Mouse (Mus musculus): ENCODE data around the gene Eif3m. TPM values are rescaled to one million over a fixed set of nuclear protein-coding genes. Genes with fewer than 3 reads are reported as not detected.
A peak's percentile ranks its signal among the peaks of the same experiment; 100 is the strongest.

Gene Eif3m
- polyA plus RNA-seq, 1 experiment from 2014 or later, result 178 TPM

DNA sequence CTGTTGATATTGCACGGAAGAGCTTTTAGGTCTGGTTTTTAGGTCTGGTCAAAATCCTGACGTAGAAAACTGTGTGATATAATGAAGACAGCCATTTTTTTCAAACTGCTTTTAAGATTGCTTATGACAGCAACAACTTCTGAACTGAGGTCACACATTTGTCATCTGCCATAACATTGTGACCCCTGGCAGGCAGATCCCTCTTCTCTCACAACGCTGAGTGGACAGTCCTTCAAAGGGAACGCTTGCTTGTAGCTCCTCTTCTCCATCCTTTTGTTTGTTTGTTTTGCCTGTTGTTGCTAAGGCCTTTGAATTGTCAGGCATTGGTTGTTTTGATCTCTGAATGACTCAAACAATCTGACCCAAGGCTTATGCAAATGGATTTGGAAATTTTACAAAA, 24.0 kb upstream of the Eif3m start:
- ATAC-seq, result no peak
- H3K27me3 ChIP-seq (replicated peaks; ENCODE audit: insufficient read depth, low read length), result no peaks in the 10 kb centered on the region
- no peak overlapping the region for H3K4me3 ChIP-seq (ENCODE audit: low read depth, low read length)
- no peak overlapping the region for H3K4me2 ChIP-seq (replicated peaks; ENCODE audit: low read depth, low read length)
- no peaks in the 10 kb centered on the region for H3K4me1 ChIP-seq (ENCODE audit: insufficient read depth, low read depth, low read length)
- H3K27ac ChIP-seq (ENCODE audit: low read length), result no peak overlapping the region
- H3K9ac ChIP-seq (replicated peaks; ENCODE audit: low read depth), result no peak overlapping the region
- no peak for TF ChIP-seq CTCF (IDR thresholded peaks at IDR 0.05)
- TF ChIP-seq EP300 (IDR thresholded peaks at IDR 0.05), result no peak
- H3K9me3 ChIP-seq (ENCODE audit: low read length), result no peaks in the 10 kb centered on the region
- WGBS, result 54% methylated on average over 4 of the region's 4 CpGs
- no peaks in the 10 kb centered on the region for H3K36me3 ChIP-seq (ENCODE audit: insufficient read depth, low read length)
- DNase-seq (ENCODE audit: low spot score), result peak; percentile 22

DNA sequence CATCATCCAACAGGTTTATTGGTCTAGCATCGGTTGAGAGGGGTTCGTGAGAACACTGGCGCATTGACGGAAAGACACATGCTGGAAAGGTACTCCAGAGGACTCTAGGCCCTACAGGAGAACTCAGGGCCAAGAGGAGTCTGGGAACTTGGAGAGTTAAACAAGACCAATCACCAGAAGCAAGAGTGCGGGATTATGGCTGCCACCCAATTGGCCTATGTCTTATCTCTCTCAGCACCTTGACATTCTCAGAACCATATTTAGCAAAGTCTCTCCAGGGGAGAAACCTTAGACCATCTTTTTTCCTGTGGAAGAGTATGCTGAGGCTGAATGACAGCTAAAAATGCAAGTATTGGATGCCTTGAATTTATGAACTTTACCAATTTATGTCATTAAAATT, 22.0 kb upstream of the Eif3m start:
- Histone ChIP-seq H3K27ac (ENCODE audit: low read length) (no peak overlapping the region), H3K9me3 (ENCODE audit: low read length) (no peaks in the 10 kb centered on the region), H3K4me2 (replicated peaks; ENCODE audit: low read depth, low read length) (no peak overlapping the region), H3K36me3 (ENCODE audit: insufficient read depth, low read length) (no peaks in the 10 kb centered on the region), H3K27me3 (replicated peaks; ENCODE audit: insufficient read depth, low read length) (no peaks in the 10 kb centered on the region), H3K4me1 (ENCODE audit: insufficient read depth, low read depth, low read length) (no peaks in the 10 kb centered on the region), H3K4me3 (ENCODE audit: low read depth, low read length) (no peak overlapping the region), H3K9ac (replicated peaks; ENCODE audit: low read depth) (no peak overlapping the region)
- TF ChIP-seq EP300 (IDR thresholded peaks at IDR 0.05) (no peak), CTCF (IDR thresholded peaks at IDR 0.05) (no peak)
- DNase-seq (ENCODE audit: low spot score) (no peak), ATAC-seq (no peak)
- 91% methylated on average over 5 of the region's 5 CpGs for WGBS

DNA sequence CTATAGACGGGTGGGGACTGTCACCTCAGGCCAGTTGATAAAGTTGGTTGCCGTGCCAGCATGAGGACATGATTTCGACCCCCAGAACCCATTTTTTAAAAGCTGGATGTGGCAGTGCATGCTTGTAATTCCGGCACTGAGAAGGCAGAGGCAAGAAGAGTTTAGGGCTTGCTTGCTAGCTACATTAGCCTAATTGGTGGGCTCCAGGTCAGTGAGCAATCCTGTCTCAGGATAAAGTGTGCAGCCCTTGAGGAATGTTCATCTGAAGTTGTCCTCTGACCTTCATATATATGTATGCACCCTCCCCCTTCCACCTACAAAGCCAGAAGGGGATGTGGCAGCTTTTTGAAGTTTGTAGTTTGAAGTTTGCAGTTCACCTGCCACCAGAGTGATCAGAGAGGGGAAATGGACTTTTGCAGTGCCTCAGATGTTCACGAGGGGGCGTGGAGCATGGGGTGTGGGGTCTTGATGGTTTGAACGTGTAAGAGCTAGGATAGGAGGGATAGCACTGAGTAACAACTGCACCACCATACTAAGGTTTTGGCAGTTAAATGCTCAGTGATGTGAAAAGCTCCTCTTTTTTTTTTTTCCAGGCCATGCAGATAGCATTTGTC, 21.2 kb upstream of the Eif3m start:
- Histone ChIP-seq H3K4me3 (ENCODE audit: low read depth, low read length) (no peak overlapping the region), H3K4me1 (ENCODE audit: insufficient read depth, low read depth, low read length) (no peaks in the 10 kb centered on the region), H3K9ac (replicated peaks; ENCODE audit: low read depth) (no peak overlapping the region), H3K4me2 (replicated peaks; ENCODE audit: low read depth, low read length) (no peak overlapping the region), H3K27me3 (replicated peaks; ENCODE audit: insufficient read depth, low read length) (no peaks in the 10 kb centered on the region), H3K36me3 (ENCODE audit: insufficient read depth, low read length) (no peaks in the 10 kb centered on the region), H3K27ac (ENCODE audit: low read length) (no peak overlapping the region), H3K9me3 (ENCODE audit: low read length) (no peaks in the 10 kb centered on the region)
- no peak for DNase-seq (ENCODE audit: low spot score)
- WGBS, result 67% methylated on average over 7 of the region's 7 CpGs
- TF ChIP-seq EP300 (IDR thresholded peaks at IDR 0.05) (no peak), CTCF (IDR thresholded peaks at IDR 0.05) (no peak)
- no peak for ATAC-seq

DNA sequence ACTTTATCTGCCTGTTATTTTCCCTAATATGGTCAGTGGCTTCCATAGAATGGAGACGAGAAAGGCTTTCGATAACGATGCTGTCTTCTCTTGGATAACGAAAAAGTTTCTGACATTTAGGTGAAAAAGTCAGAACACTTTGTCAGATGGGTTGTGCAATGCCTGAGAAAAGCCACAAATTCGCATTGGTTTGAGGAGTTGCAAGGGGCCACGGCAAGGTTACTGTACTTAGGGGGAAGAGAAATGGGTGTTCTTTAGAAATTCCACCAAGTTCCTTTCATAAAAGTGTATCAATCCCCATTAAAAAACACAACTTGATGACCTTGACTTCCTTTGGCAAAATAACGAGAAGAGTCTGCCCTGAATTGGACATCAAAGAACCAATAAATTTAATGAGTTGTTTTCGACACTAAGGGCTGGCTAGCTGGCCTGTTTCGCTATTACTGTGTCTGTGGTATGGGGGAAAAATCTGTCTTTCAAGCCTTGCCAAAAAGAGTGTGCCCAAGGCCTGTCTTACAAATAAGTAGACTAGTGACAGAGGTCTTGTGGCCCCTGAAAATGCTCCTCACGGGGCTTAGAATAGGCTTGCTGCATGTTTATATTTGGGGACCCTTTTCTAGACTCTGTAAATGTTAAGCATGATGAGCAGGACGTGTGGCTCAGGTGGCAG, 19.7 kb upstream of the Eif3m start:
- WGBS, result 62% methylated on average over 11 of the region's 11 CpGs
- Histone ChIP-seq H3K9me3 (ENCODE audit: low read length) (no peaks in the 10 kb centered on the region), H3K9ac (replicated peaks; ENCODE audit: low read depth) (no peak overlapping the region), H3K4me1 (ENCODE audit: insufficient read depth, low read depth, low read length) (no peaks in the 10 kb centered on the region), H3K27me3 (replicated peaks; ENCODE audit: insufficient read depth, low read length) (no peaks in the 10 kb centered on the region), H3K27ac (ENCODE audit: low read length) (no peak overlapping the region), H3K4me2 (replicated peaks; ENCODE audit: low read depth, low read length) (no peak overlapping the region), H3K36me3 (ENCODE audit: insufficient read depth, low read length) (no peaks in the 10 kb centered on the region), H3K4me3 (ENCODE audit: low read depth, low read length) (no peak overlapping the region)
- TF ChIP-seq CTCF (IDR thresholded peaks at IDR 0.05) (no peak), EP300 (IDR thresholded peaks at IDR 0.05) (no peak)
- ATAC-seq, result no peak
- no peak for DNase-seq (ENCODE audit: low spot score)

DNA sequence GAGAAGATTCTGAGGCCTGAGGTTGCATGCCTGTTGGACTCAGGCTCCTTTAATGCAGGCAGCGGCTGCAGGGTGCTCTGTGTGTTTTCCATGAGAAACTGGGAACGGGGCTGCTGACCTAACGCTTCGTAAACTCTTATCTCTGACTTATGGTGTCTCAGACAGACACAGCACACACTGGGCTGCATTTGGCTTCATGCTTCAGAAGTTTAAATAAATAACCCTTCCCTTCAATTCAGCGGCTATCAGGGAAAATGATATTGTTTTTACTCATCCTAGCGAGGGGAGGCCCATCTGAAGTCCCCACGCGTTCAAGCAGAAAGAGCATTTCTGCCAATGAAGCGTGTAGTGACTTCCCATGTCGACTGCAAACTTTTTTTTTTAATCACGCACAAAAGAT, 19.1 kb upstream of the Eif3m start:
- H3K4me1 ChIP-seq (ENCODE audit: insufficient read depth, low read depth, low read length), result no peaks in the 10 kb centered on the region

DNA sequence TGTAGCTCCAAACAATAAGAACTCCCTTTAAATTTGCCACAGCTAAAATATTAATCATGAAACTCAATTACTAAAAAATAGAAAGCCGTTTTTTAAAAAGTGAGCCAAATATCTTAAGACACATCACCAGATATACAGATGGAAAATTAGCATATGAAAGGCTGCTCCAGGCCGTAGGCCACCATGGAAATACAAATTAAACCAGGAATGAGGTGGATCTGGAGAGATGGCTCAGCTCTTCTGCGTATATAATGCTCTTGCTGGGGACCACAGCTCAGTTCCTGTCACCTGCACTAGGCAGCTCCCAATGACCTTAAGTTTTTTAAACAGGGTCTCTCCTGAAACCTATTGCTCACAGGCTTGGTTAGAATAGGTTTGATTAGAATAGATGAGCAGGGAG, 17.2 kb upstream of the Eif3m start:
- Histone ChIP-seq H3K4me3 (ENCODE audit: low read depth, low read length) (no peak overlapping the region), H3K4me2 (replicated peaks; ENCODE audit: low read depth, low read length) (no peak overlapping the region), H3K9me3 (ENCODE audit: low read length) (no peaks in the 10 kb centered on the region), H3K27ac (ENCODE audit: low read length) (no peak overlapping the region), H3K4me1 (ENCODE audit: insufficient read depth, low read depth, low read length) (no peaks in the 10 kb centered on the region), H3K36me3 (ENCODE audit: insufficient read depth, low read length) (no peaks in the 10 kb centered on the region), H3K9ac (replicated peaks; ENCODE audit: low read depth) (no peak overlapping the region), H3K27me3 (replicated peaks; ENCODE audit: insufficient read depth, low read length) (no peaks in the 10 kb centered on the region)
- TF ChIP-seq CTCF (IDR thresholded peaks at IDR 0.05), result no peak
- no peak for TF ChIP-seq EP300 (IDR thresholded peaks at IDR 0.05)
- ATAC-seq (no peak), DNase-seq (ENCODE audit: low spot score) (no peak)
- 78% methylated on average over 3 of the region's 3 CpGs for WGBS

More for the DNA sequence above, 19.1 kb upstream of the Eif3m start:
- Histone ChIP-seq H3K36me3 (ENCODE audit: insufficient read depth, low read length) (no peaks in the 10 kb centered on the region), H3K27ac (ENCODE audit: low read length) (no peak overlapping the region), H3K27me3 (replicated peaks; ENCODE audit: insufficient read depth, low read length) (no peaks in the 10 kb centered on the region), H3K4me2 (replicated peaks; ENCODE audit: low read depth, low read length) (no peak overlapping the region), H3K9ac (replicated peaks; ENCODE audit: low read depth) (no peak overlapping the region), H3K4me3 (ENCODE audit: low read depth, low read length) (no peak overlapping the region), H3K9me3 (ENCODE audit: low read length) (no peaks in the 10 kb centered on the region)
- ATAC-seq (no peak), DNase-seq (ENCODE audit: low spot score) (no peak)
- 36% methylated on average over 11 of the region's 11 CpGs for WGBS
- TF ChIP-seq EP300 (IDR thresholded peaks at IDR 0.05) (no peak), CTCF (IDR thresholded peaks at IDR 0.05) (no peak)
